Mouse (Mus musculus): Measurements from ENCODE around the gene Trim47. TPM values are rescaled to one million over a fixed set of nuclear protein-coding genes. Genes with fewer than 3 reads are reported as not detected.

The Trim47 gene
- polyA plus RNA-seq, 1 experiment = 27.6 TPM

DNA sequence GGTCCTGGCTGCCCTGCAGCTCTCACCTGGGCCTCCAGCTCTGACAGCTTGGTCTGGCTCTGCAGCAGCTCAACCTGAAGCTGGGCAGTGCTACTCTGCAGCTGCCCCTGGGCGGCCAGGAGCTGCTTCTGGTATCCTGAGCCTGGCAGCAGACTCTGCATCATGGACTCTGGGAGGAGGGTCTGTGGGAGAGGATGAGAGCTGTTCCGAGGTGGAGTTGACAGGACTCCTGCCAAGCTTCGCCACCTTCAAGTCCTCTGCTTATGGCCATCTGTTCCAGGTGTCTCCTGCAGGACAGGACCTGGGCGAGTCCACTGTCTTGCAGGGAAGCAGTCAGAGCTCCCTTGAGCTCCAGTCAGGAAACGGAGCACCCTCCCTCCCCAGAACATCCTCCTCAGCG is 22.3 kb upstream of the Trim47 start:
- WGBS = 94% methylated on average over 6 of the region's 6 CpGs
- Histone ChIP-seq H3K4me3 (ENCODE audit: control insufficient read depth, insufficient read depth, low read length) (no peak overlapping the region), H3K4me1 (replicated peaks; ENCODE audit: control insufficient read depth, insufficient read depth, low read length) (no peaks in the 10 kb centered on the region), H3K27me3 (ENCODE audit: control insufficient read depth, insufficient read depth, low read length) (no peaks in the 10 kb centered on the region), H3K36me3 (ENCODE audit: control insufficient read depth, insufficient read depth, low read length) (peaks cover 4% of the 10 kb centered on the region; the same call in 1 of the 2 replicates), H3K27ac (ENCODE audit: control insufficient read depth, insufficient read depth, low read length) (no peak overlapping the region)
- DNase-seq = no peak
- TF ChIP-seq POLR2A (IDR thresholded peaks at IDR 0.05; ENCODE audit: control insufficient read depth, extremely low read depth, insufficient read depth, low read length, poor library complexity) (no peak), CTCF (IDR thresholded peaks at IDR 0.05; ENCODE audit: borderline replicate concordance, control insufficient read depth, extremely low read depth, insufficient read depth, low read length, poor library complexity) (no peak)

DNA sequence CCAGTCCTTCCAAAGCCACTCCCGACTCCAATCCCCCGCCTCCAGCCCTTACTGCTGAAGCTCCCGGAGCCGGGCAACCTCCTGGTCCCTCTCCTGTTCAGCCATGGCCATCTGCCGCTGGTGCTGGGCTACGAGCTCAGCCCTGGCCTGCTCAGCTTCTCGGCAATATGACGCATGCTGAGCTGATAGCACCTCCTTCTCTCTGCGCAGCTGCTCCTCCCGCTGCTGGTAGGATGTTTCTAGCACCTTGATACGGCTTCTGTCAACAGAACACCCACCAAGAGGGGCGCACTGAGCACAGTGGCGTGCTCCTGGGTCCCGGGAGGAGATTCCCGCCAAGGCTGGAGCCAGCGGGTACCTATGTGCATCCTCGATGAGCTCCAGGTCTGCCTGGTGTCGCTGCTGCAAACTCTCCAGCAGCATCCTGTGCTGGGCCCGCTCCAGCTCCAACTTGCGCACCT is 21.8 kb upstream of the Trim47 start:
- Histone ChIP-seq H3K36me3 (ENCODE audit: control insufficient read depth, insufficient read depth, low read length) (peaks cover 4% of the 10 kb centered on the region; the same call in 1 of the 2 replicates), H3K27ac (ENCODE audit: control insufficient read depth, insufficient read depth, low read length) (no peak overlapping the region), H3K4me1 (replicated peaks; ENCODE audit: control insufficient read depth, insufficient read depth, low read length) (no peaks in the 10 kb centered on the region), H3K27me3 (ENCODE audit: control insufficient read depth, insufficient read depth, low read length) (no peaks in the 10 kb centered on the region), H3K4me3 (ENCODE audit: control insufficient read depth, insufficient read depth, low read length) (no peak overlapping the region)
- 95% methylated on average over 20 of the region's 20 CpGs for WGBS
- no peak for DNase-seq
- TF ChIP-seq POLR2A (IDR thresholded peaks at IDR 0.05; ENCODE audit: control insufficient read depth, extremely low read depth, insufficient read depth, low read length, poor library complexity) (no peak), CTCF (IDR thresholded peaks at IDR 0.05; ENCODE audit: borderline replicate concordance, control insufficient read depth, extremely low read depth, insufficient read depth, low read length, poor library complexity) (no peak)

DNA sequence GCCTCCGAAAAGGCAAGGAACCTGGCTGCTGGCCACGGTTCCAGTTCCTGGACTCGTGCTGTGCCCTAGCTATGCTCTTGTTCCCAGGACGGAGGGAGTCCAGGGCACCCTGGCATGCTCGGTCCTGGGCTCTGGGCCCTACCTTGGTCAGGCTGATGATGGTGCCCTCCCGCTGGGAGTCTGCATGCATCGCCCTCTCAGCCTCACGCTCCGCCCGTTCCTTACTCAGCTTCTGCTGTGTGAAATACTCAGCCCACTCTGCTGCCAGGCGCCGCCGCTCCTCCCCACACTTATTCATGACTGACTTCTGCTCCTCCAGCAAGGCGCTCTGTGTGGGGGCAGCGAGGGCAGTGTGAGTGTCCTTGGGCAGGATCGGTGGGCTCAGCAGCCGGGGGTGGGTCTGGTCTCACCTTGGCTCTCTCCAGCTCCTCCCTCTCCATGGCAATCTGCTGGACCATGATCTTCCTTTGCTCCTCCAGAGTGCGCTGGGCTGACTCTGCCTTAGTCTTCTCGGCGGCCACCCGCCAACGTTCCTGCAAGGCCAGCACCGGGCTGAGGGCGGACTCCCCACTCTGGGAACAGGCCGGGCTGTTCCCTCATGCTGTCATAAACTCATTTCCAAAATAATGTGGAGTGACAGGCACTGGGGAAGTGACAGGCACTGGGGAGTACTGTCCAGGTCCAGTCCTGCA is 19.4 kb upstream of the Trim47 start:
- Histone ChIP-seq H3K27ac (ENCODE audit: control insufficient read depth, insufficient read depth, low read length) (no peak overlapping the region), H3K4me1 (replicated peaks; ENCODE audit: control insufficient read depth, insufficient read depth, low read length) (no peaks in the 10 kb centered on the region), H3K4me3 (ENCODE audit: control insufficient read depth, insufficient read depth, low read length) (no peak overlapping the region), H3K36me3 (ENCODE audit: control insufficient read depth, insufficient read depth, low read length) (peaks cover 4% of the 10 kb centered on the region; the same call in 1 of the 2 replicates), H3K27me3 (ENCODE audit: control insufficient read depth, insufficient read depth, low read length) (no peaks in the 10 kb centered on the region)
- TF ChIP-seq POLR2A (IDR thresholded peaks at IDR 0.05; ENCODE audit: control insufficient read depth, extremely low read depth, insufficient read depth, low read length, poor library complexity) (no peak), CTCF (IDR thresholded peaks at IDR 0.05; ENCODE audit: borderline replicate concordance, control insufficient read depth, extremely low read depth, insufficient read depth, low read length, poor library complexity) (no peak)
- no peak for DNase-seq
- WGBS = 96% methylated on average over 25 of the region's 25 CpGs

DNA sequence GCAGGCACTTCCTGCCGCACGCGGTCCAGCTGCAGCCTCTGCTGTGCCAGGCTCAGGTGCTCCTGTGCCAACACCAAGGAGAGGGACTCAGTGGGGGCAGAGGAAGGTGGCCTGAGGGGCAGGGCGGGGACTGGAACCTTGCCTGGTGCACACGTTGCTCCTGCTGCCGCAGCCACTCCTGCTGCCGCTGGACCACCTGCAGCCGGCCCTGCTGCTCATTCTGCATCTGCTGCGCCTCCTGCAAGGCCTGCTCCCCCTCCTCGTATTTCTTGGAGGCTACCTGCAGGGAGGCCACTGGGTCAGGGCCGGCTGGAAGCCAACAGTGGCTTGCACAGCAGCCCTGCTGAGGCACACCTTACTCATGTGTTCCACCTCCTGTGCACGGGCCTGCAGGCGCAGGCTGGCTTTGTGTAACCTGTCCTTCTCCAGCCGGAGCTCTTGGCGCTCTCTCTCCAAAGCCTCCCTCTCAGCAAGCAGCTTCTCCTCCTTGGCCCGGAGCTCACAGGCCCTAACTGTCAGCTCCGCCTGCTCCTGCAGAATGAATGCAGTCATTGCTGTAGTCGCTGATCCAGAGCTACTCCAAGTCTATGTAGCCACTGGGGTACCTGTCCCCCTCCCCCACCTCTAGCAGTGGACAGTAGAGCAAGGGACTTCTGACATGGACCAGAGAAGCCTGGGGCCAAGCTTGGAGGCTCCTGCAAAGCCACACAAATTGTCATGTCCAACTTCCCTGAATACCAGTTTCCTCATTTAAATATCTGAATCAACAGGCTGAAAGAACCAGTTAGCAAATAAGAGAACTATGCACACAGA is 18.7 kb upstream of the Trim47 start:
- Histone ChIP-seq H3K36me3 (ENCODE audit: control insufficient read depth, insufficient read depth, low read length) (peaks cover 4% of the 10 kb centered on the region; the same call in 1 of the 2 replicates), H3K27me3 (ENCODE audit: control insufficient read depth, insufficient read depth, low read length) (no peaks in the 10 kb centered on the region), H3K4me1 (replicated peaks; ENCODE audit: control insufficient read depth, insufficient read depth, low read length) (no peaks in the 10 kb centered on the region), H3K27ac (ENCODE audit: control insufficient read depth, insufficient read depth, low read length) (no peak overlapping the region), H3K4me3 (ENCODE audit: control insufficient read depth, insufficient read depth, low read length) (no peak overlapping the region)
- WGBS = 96% methylated on average over 18 of the region's 18 CpGs
- TF ChIP-seq POLR2A (IDR thresholded peaks at IDR 0.05; ENCODE audit: control insufficient read depth, extremely low read depth, insufficient read depth, low read length, poor library complexity) (no peak), CTCF (IDR thresholded peaks at IDR 0.05; ENCODE audit: borderline replicate concordance, control insufficient read depth, extremely low read depth, insufficient read depth, low read length, poor library complexity) (no peak)
- DNase-seq = no peak

DNA sequence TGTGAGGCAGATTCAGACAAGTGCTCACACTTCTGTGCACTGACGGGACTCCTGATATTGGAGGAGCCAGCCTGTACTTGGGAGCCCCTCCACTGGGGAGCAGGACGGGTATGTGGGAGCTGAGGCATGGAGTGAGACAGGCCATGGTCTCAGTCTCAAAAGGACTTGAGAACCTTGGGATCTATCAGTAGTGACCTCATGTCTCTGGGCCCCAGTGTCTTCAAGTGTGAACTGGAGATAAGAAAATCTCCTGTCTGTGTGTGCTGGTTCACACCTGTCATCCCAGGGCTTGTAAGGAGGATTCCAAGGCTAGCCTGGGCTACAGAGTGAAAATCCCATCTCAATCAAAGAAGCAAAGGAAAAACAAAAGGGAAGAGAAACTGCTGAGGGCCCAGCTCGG is 16.5 kb upstream of the Trim47 start:
- Histone ChIP-seq H3K36me3 (ENCODE audit: control insufficient read depth, insufficient read depth, low read length) (peaks cover 4% of the 10 kb centered on the region; the same call in 1 of the 2 replicates), H3K4me3 (ENCODE audit: control insufficient read depth, insufficient read depth, low read length) (no peak overlapping the region)

DNA sequence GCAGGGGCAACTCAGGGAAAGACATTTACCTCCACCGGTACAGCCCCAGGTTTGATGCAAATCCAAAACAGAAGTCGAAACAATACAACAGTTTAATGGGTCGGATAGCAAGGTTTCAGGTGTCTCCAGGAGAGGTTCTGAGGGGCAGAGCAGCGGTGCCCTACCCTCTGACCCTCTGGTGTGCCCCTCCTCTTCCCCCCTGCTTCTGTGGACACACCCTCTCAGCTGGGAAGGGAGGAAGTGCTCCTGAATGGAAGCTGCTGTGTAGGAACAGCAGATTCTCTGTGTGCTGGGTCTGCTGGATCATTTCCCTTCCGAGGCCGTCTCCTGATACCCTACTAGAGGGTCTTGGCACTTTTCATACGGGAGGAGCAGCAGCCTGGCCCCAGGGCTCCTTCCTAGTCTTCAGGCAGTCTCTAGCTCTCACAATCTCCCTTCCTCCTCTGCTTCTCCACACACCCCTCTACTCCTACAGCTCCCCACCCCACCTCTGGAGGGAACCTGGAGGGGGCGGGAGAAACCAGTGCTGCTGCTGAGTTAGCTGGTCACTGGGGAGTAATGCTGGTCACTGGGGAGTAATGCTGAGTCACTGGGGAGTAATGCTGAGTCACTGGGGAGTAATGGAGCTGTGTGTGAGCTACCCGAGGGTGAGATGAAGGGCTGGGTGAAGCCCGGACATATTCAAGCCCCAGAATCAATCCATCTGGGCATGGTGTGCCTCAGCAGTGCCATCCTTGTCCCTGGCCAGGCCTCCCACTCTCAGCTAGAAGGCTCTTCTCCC is 15.4 kb upstream of the Trim47 start:
- Histone ChIP-seq H3K4me3 (ENCODE audit: control insufficient read depth, insufficient read depth, low read length) (no peak overlapping the region), H3K27ac (ENCODE audit: control insufficient read depth, insufficient read depth, low read length) (no peak overlapping the region), H3K36me3 (ENCODE audit: control insufficient read depth, insufficient read depth, low read length) (peaks cover 3% of the 10 kb centered on the region; the same call in 1 of the 2 replicates), H3K27me3 (ENCODE audit: control insufficient read depth, insufficient read depth, low read length) (no peaks in the 10 kb centered on the region), H3K4me1 (replicated peaks; ENCODE audit: control insufficient read depth, insufficient read depth, low read length) (peaks cover 12% of the 10 kb centered on the region)
- TF ChIP-seq CTCF (IDR thresholded peaks at IDR 0.05; ENCODE audit: borderline replicate concordance, control insufficient read depth, extremely low read depth, insufficient read depth, low read length, poor library complexity) (no peak), POLR2A (IDR thresholded peaks at IDR 0.05; ENCODE audit: control insufficient read depth, extremely low read depth, insufficient read depth, low read length, poor library complexity) (no peak)
- DNase-seq = no peak
- WGBS = 84% methylated on average over 10 of the region's 10 CpGs

More for the DNA sequence above, 16.5 kb upstream of the Trim47 start:
- WGBS = 93% methylated on average over 3 of the region's 3 CpGs
- Histone ChIP-seq H3K4me1 (replicated peaks; ENCODE audit: control insufficient read depth, insufficient read depth, low read length) (peaks cover 6% of the 10 kb centered on the region), H3K27me3 (ENCODE audit: control insufficient read depth, insufficient read depth, low read length) (no peaks in the 10 kb centered on the region), H3K27ac (ENCODE audit: control insufficient read depth, insufficient read depth, low read length) (no peak overlapping the region)
- no peak for TF ChIP-seq CTCF (IDR thresholded peaks at IDR 0.05; ENCODE audit: borderline replicate concordance, control insufficient read depth, extremely low read depth, insufficient read depth, low read length, poor library complexity)
- no peak for TF ChIP-seq POLR2A (IDR thresholded peaks at IDR 0.05; ENCODE audit: control insufficient read depth, extremely low read depth, insufficient read depth, low read length, poor library complexity)
- DNase-seq = no peak

Data from thymus, adult 2 months (tissue).